Mouse (Mus musculus): Measurements from ENCODE around the gene Galnt17.
A peak's percentile ranks its signal among the peaks of the same experiment; 100 is the strongest.

Gene Galnt17

GRCm38 (mm10) chr5:130914606-130915005, 393.7 kb downstream of the Galnt17 start:
- no peak for DNase-seq

- no peak for DNase-seq
Observed at GRCm38 (mm10) chr5:130911551-130911950, 396.7 kb downstream of the Galnt17 start.

- DNase-seq: no peak
Observed at GRCm38 (mm10) chr5:130901736-130902135, 406.6 kb downstream of the Galnt17 start.

GRCm38 (mm10) chr5:130895991-130896390, 412.3 kb downstream of the Galnt17 start:
- no peak for DNase-seq

- no peak for DNase-seq
Observed at GRCm38 (mm10) chr5:130891735-130892134, 416.6 kb downstream of the Galnt17 start.

GRCm38 (mm10) chr5:130880331-130880730, 428.0 kb downstream of the Galnt17 start:
- no peak for DNase-seq

GRCm38 (mm10) chr5:130875391-130875790, 432.9 kb downstream of the Galnt17 start:
- no peak for DNase-seq

- no peak for DNase-seq
Observed at GRCm38 (mm10) chr5:130871086-130871485, 437.2 kb downstream of the Galnt17 start.

GRCm38 (mm10) chr5:130869869-130870268, 438.4 kb downstream of the Galnt17 start:
- DNase-seq: peak; percentile 5

GRCm38 (mm10) chr5:130862302-130862701, 446.0 kb downstream of the Galnt17 start:
- DNase-seq: peak; percentile 3

- no peak for DNase-seq
Observed at GRCm38 (mm10) chr5:130859736-130860135, 448.6 kb downstream of the Galnt17 start.

GRCm38 (mm10) chr5:130858706-130859105, 449.6 kb downstream of the Galnt17 start:
- DNase-seq: no peak

- DNase-seq: peak; percentile 47
Observed at GRCm38 (mm10) chr5:130858148-130858547, 450.1 kb downstream of the Galnt17 start.

GRCm38 (mm10) chr5:130854430-130854829, 453.9 kb downstream of the Galnt17 start:
- no peak for DNase-seq

GRCm38 (mm10) chr5:130853371-130853770, 454.9 kb downstream of the Galnt17 start:
- DNase-seq: peak; percentile 89

GRCm38 (mm10) chr5:130852182-130852581, 456.1 kb downstream of the Galnt17 start:
- no peak for DNase-seq

GRCm38 (mm10) chr5:130849610-130850009, 458.7 kb downstream of the Galnt17 start:
- DNase-seq: no peak

- no peak for DNase-seq
Observed at GRCm38 (mm10) chr5:130848562-130848961, 459.7 kb downstream of the Galnt17 start.

- DNase-seq: no peak
Observed at GRCm38 (mm10) chr5:130825797-130826196, 482.5 kb downstream of the Galnt17 start.
